Mouse (Mus musculus): Measurements from ENCODE around the gene Glul.

DNA sequence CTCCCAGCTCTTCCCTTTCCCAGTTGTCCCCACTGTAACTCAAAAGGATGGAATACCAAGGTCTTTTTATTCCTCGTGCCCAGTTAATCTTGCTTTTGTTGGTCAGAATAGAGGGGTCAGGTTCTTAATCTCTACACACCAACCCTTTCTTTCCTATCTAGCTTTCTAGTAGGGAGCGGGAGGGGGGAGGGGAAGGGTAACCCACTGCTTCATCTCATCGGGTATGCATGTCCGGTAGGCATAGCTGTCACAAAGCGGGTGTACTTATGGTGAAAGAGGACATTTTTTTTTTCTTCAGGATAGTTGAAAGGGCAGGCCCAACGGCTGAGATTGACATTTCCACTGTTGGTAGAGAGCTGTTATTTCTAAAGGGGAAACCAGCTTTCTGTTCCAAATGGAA, 8.5 kb downstream of the Glul start:
- no peak for TF ChIP-seq CTCF (IDR thresholded peaks at IDR 0.05; ENCODE audit: low read depth, low read length)
- TF ChIP-seq GATA1 (IDR thresholded peaks at IDR 0.05; ENCODE audit: borderline replicate concordance, low read length): no peak
